Mouse (Mus musculus): ENCODE results near the gene Srrm2. TPM values are rescaled to one million over a fixed set of nuclear protein-coding genes. Genes with fewer than 3 reads are reported as not detected.
A peak's percentile ranks its signal among the peaks of the same experiment; 100 is the strongest.

The Srrm2 gene
- 416 and 431 TPM in 2 replicates for polyA plus RNA-seq (2015; fragmentation: Nextera tagmentation; extraction: Ambion mirVana)

DNA sequence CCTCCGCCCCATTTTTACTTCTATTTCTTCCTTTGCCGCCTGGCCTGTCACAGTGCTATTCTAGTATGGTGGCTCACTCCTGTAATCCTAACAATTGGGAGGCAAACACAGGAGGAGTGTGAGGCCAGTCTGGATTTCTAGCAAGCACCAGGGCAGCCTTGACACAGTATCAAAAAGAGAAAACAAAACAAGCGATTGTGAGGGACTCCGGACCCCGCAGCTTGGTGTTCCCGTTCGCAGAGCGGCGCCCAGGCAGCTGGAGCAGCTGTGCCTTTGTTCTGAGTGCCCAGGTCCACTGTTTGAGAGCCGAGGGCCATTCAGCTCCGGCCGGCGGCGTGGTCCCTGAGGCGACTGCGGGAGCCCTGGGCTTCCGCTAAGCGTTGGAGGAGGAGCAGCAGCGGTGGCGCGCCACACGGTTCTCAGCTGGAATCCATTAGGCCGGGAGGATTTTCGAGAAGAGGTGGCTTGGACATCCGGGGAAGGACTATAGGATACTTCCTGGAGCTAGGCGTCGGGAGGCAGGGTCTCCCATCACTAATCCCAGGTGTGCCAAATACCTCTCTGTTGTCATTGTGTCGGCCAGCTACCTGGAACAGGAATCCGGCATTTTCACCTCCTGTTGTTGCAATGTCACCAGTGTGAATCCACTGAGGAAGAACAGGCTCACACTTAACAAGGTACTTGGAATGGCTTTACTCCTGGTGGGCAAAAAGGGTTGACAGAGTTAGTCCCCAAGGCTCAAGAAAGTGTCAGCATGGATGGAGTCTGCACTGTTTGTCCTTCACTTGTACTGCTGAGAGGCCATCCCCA is at the start of gene Srrm2:
Gene Srrm2 (plus strand): TSS at position 264 of the 810 bp plus-strand sequence.
- Histone ChIP-seq H3K36me3 (no peaks in the 10 kb centered on the region), H3K27me3 (no peaks in the 10 kb centered on the region), H3K4me1 (peaks cover 24% of the 10 kb centered on the region), H3K9ac (peak within 1 kb of the TSS; percentile 58), H3K4me3 (peak within 1 kb of the TSS; percentile 48), H3K27ac (peak within 1 kb of the TSS; percentile 81), H3K9me3 (no peaks in the 10 kb centered on the region), H3K4me2 (peak within 1 kb of the TSS; percentile 81)
- peak; percentile 68; the same call in 1 of the 2 replicates for ATAC-seq (ENCODE audit: borderline replicate concordance, extremely low read depth, low FRiP score, low TSS enrichment)
- WGBS: 2% methylated on average over 29 of the region's 29 CpGs

DNA sequence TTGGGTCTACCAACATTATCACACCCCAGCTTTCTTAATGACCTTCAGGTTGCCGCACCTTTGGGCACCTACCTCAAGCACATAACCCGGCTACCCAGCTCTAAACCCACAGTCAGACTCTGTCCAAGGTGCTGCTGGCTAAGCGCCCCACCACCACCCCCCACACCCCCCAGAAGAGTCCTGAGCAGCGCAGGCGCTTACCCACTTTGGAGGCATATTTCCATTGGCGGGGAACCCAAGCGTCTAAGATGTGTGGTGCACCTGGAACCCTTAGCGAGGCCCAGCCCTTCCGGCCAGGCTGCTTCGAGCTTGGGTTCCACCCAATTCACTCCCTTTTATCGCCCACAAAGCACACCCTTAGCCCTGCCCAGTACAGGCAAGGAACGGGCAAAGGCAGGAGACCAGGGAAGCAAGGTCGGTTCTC is 49.7 kb upstream of the Srrm2 start, which contains the start of gene Paqr4:
Gene Paqr4 (minus strand): TSS at position 270 of the 424 bp plus-strand sequence.
- H3K27me3 ChIP-seq: peaks cover 52% of the 10 kb centered on the region
- peak within 1 kb of the TSS; percentile 70 for H3K9ac ChIP-seq
- WGBS: 5% methylated on average over 13 of the region's 13 CpGs
- H3K27ac ChIP-seq: peak within 1 kb of the TSS; percentile 73
- peaks cover 14% of the 10 kb centered on the region for H3K36me3 ChIP-seq
- peak within 1 kb of the TSS; percentile 66 for H3K4me3 ChIP-seq
- H3K4me2 ChIP-seq: peak within 1 kb of the TSS; percentile 96
- no peaks in the 10 kb centered on the region for H3K9me3 ChIP-seq
- ATAC-seq (ENCODE audit: borderline replicate concordance, extremely low read depth, low FRiP score, low TSS enrichment): peak; percentile 1; the same call in 1 of the 2 replicates
- H3K4me1 ChIP-seq: peaks cover 48% of the 10 kb centered on the region

DNA sequence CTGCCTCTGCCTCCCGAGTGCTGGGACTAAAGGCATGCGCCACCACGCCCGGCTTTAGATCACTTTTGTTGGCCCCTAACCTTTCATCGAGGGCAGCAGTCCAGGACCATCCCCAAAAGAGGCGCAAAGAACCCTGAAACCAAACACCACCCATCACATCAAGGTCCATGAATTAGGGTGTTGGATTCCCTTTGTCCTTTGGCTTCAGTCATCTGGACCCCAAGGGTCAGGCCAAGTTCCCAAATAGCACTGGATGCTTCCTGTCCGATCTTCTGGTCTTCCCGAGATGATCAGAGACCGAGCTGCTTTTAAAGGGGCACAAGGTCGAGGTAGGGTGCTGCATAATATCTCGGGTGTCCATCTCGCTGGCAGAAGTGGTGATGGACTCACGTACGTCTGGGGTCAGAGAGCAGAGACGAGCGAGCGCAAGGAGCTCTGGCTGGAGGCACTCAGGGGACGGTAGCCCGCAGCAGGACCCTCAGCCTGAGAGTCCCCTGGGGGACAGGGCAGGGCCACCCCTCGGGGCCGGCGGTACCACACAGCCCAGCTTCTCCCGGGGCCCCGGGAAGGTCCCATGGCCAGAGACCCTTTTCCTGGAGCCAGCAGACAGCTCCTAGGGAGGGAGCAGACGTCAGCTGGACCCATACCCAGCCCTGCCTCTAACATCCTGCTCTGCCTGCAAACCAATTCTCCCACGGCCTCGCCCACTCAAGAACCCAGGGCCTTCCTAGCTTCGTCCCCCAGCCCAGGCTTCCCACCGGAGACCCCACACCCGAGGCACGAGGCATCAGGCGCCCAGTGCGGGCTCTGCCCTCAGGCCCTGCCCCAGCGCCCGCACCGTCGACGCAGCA is 48.7 kb upstream of the Srrm2 start:
- peaks cover 62% of the 10 kb centered on the region for H3K27me3 ChIP-seq
- H3K27ac ChIP-seq: no peak overlapping the region
- 44% methylated on average over 38 of the region's 38 CpGs for WGBS
- H3K4me3 ChIP-seq: no peak overlapping the region
- H3K4me1 ChIP-seq: peaks cover 56% of the 10 kb centered on the region
- no peaks in the 10 kb centered on the region for H3K9me3 ChIP-seq
- ATAC-seq (ENCODE audit: borderline replicate concordance, extremely low read depth, low FRiP score, low TSS enrichment): no peak
- peaks cover 7% of the 10 kb centered on the region; the same call in 1 of the 2 replicates for H3K36me3 ChIP-seq
- peak overlapping the region; percentile 30; the same call in 1 of the 2 replicates for H3K4me2 ChIP-seq
- H3K9ac ChIP-seq: no peak overlapping the region

DNA sequence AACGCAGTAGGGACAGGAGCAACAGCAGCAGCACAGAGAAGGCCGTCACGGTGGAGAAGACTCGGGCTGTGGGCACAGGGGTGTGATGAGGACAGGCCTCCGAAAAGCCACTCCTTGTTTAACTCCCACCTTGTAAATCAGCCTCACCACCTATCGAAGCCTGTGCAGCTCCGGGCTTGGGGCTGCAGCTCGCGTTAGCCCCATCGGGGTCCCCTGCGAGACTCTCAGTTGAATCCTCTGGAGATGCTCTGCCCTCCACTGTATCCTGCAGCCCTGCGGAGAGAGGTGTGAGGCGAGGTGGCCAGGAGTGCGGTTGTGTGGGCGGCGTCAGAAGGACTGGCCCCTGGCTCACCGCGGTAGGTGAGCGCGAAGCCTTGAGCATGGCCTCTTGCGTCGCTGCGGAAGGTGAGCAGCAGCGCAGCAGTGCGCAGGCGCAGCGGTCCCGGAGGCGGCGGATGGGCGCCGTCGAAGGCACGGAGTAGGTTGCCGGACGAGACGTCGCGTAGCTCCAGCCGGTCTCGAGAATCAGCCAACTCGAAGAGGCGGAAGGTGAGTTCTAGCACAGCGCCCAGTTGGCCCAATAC is 48.0 kb upstream of the Srrm2 start:
- no peak for ATAC-seq (ENCODE audit: borderline replicate concordance, extremely low read depth, low FRiP score, low TSS enrichment)
- Histone ChIP-seq H3K27ac (no peak overlapping the region), H3K4me2 (peak overlapping the region; percentile 30), H3K36me3 (peaks cover under 1% of the 10 kb centered on the region; the same call in 1 of the 2 replicates), H3K4me3 (peak overlapping the region; percentile 13), H3K9me3 (no peaks in the 10 kb centered on the region), H3K4me1 (peaks cover 55% of the 10 kb centered on the region), H3K9ac (no peak overlapping the region), H3K27me3 (peaks cover 69% of the 10 kb centered on the region)
- 6% methylated on average over 44 of the region's 44 CpGs for WGBS

DNA sequence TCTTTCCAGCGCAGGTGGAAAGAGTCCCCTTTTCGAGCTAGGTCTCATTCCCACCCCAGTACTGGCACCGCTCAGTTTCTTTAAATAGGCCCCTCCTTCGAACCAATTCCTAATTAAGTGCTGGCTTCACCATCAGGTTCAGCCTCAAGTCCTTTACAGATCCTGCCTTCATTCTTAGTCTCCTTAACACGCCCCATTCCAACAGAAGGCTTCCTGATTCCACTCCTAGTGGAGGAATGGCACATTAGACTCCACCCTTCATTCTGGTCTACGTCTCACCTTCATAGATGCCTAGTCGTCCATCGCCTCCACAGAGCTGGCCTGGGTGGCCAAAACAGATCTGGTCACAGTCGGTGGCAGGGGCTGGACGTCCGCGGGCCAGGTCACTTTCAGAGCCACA is 47.4 kb upstream of the Srrm2 start:
- no peak overlapping the region for H3K27ac ChIP-seq
- no peak overlapping the region for H3K9ac ChIP-seq
- H3K9me3 ChIP-seq: no peaks in the 10 kb centered on the region
- no peak overlapping the region; the same call in 1 of the 2 replicates for H3K4me2 ChIP-seq
- H3K36me3 ChIP-seq: no peaks in the 10 kb centered on the region
- peak overlapping the region; percentile 13; the same call in 1 of the 2 replicates for H3K4me3 ChIP-seq
- H3K27me3 ChIP-seq: peaks cover 76% of the 10 kb centered on the region
- ATAC-seq (ENCODE audit: borderline replicate concordance, extremely low read depth, low FRiP score, low TSS enrichment): no peak
- H3K4me1 ChIP-seq: peaks cover 48% of the 10 kb centered on the region
- 61% methylated on average over 12 of the region's 12 CpGs for WGBS

DNA sequence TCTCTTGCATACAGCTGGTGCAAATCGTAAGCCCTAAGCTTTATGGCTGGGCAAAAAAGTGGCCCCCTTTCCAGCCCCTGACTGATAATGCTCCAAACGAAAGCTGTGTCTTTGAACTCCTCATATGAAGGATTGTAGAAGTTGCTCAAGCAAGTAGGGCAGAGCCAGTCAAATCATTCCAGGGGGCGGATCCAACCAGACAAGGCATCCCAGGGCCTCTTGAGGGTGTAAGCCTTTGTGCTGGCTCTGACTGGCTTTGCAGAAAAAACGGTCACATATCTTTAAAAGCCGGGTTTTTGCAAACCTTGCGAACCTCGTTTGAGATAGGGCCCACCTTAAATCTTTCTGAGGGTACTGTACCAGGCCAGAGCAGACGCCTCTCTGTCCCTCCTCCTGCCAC is 46.3 kb upstream of the Srrm2 start:
- Histone ChIP-seq H3K27ac (no peak overlapping the region), H3K27me3 (peaks cover 79% of the 10 kb centered on the region), H3K9me3 (no peaks in the 10 kb centered on the region), H3K4me2 (no peak overlapping the region), H3K4me1 (peaks cover 39% of the 10 kb centered on the region), H3K36me3 (no peaks in the 10 kb centered on the region), H3K4me3 (no peak overlapping the region), H3K9ac (no peak overlapping the region)
- WGBS: 22% methylated on average over 8 of the region's 8 CpGs
- no peak for ATAC-seq (ENCODE audit: borderline replicate concordance, extremely low read depth, low FRiP score, low TSS enrichment)

DNA sequence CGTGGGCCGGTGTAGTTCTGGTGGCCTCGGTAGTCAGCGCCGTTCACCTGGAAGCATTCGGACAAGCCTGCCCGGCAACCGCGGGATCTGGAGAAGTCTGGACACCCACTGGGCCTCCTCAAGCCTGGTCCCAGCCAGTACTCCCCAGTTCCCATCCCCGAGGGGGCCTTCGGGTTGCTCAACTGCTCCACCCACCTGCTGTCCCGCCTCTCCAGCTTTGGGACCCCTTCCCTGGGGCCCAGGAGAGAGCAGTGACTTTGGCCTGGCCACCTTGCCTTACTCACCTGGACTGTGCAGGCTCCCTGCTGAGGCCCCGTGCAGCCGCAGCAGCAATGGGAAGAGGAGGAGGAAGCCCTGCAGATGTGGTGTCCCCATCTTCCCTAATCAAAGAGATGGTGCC is 45.7 kb upstream of the Srrm2 start:
- 5% methylated on average over 14 of the region's 14 CpGs for WGBS
- H3K4me2 ChIP-seq: peak overlapping the region; percentile 51; the same call in 1 of the 2 replicates
- no peak overlapping the region for H3K27ac ChIP-seq
- H3K36me3 ChIP-seq: no peaks in the 10 kb centered on the region
- ATAC-seq (ENCODE audit: borderline replicate concordance, extremely low read depth, low FRiP score, low TSS enrichment): no peak
- peaks cover 79% of the 10 kb centered on the region for H3K27me3 ChIP-seq
- no peak overlapping the region for H3K9ac ChIP-seq
- no peaks in the 10 kb centered on the region for H3K9me3 ChIP-seq
- peak overlapping the region; percentile 29; the same call in 1 of the 2 replicates for H3K4me3 ChIP-seq
- peaks cover 38% of the 10 kb centered on the region for H3K4me1 ChIP-seq

DNA sequence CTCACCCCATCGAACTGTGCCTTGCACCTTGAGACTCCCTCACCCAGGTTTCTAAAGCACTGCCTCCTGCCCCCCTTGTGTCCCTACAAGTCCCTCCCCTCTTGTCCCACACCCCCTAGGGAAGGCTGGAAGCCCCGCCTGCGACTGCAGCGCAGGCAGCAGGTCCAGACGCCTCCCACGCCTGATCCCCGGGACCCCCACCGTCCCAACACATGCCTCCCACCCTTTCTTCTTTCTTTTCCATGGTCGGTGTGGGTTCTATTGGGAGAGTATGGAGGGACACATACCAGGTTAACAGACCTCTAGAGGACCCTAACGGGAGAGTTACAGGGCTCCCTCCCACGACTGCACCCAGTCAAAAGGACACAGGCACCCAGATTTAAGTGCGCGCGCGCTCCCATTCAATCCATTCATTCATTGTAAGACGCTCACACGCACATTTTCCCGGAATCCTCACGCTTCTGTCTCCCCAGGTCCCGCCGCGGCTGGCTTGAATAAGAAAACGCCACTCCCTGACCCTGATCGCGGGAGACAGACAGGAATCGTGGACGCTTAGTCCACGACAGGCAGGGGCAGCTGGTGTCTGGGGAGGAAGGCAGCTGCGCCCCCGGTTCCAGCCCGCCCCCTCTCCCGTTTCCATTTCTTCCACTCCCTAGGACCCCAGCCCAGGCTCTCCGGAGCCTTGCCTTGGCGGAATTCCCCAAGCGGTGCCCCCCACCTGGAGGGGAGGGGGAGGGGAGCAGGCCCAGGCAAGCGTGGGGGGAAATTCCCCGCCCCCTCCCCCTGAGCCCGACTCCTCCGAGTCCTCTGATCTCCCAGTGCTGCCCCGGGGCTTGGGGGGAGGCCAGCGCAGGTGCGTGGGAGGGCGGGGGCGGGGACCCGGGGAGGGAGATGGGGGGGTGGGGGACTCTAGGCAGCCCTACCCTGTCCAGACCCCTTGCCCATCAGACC is 44.8 kb upstream of the Srrm2 start, which contains the start of gene Kremen2:
Gene Kremen2 (minus strand): TSS at position 533 of the 951 bp plus-strand sequence.
- no peak for ATAC-seq (ENCODE audit: borderline replicate concordance, extremely low read depth, low FRiP score, low TSS enrichment)
- Histone ChIP-seq H3K4me3 (peak within 1 kb of the TSS; percentile 29), H3K36me3 (no peaks in the 10 kb centered on the region), H3K27me3 (peaks cover 77% of the 10 kb centered on the region), H3K4me2 (peak within 1 kb of the TSS; percentile 51), H3K27ac (no peak within 1 kb of the TSS), H3K4me1 (peaks cover 35% of the 10 kb centered on the region), H3K9ac (peak within 1 kb of the TSS; percentile 11; the same call in 1 of the 2 replicates), H3K9me3 (no peaks in the 10 kb centered on the region)
- 1% methylated on average over 39 of the region's 45 CpGs for WGBS

DNA sequence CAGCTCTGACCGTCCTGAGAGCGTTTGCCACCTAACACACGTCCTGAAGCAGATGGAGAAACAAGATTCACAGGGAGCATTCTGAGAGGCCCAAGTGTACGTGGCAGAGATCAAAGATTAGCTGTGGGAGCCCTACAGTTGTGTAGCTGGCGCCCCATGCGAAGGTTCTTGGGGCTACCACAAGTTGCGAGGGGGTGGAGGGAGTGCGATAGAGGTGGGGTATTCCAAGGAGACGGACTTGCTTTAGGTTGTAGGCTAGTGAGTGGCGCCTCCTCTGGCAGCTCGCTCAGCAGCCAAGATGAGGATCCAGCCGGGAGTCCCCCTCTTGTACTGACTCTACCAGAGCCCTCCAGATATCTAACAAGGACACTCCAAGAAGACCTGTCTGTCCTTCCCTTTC is 44.0 kb upstream of the Srrm2 start:
- H3K9ac ChIP-seq: no peak overlapping the region
- H3K27me3 ChIP-seq: peaks cover 70% of the 10 kb centered on the region
- no peaks in the 10 kb centered on the region for H3K36me3 ChIP-seq
- peak overlapping the region; percentile 51; the same call in 1 of the 2 replicates for H3K4me2 ChIP-seq
- peaks cover 31% of the 10 kb centered on the region for H3K4me1 ChIP-seq
- WGBS: 5% methylated on average over 12 of the region's 12 CpGs
- no peaks in the 10 kb centered on the region for H3K9me3 ChIP-seq
- H3K27ac ChIP-seq: no peak overlapping the region
- H3K4me3 ChIP-seq: no peak overlapping the region
- ATAC-seq (ENCODE audit: borderline replicate concordance, extremely low read depth, low FRiP score, low TSS enrichment): no peak

DNA sequence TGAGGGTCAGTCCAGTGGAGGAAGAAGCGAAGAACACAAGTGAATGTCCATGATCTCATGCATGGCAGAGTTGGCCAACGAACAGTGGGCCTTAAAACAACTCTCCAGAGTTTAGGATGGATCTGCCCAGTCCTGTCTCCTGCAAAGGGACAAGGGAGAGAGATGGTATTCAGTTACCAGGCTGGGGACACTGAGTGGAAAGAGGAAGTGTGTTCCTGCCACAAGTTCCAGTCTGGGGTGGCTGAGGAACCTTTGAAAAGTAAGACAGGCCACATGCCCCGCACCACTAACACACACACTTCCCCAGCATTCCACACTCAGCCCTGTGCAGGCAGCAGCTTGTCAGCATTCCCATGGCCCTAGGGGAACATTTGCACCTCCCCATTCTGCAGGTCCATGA is 43.6 kb upstream of the Srrm2 start:
- Histone ChIP-seq H3K4me1 (peaks cover 31% of the 10 kb centered on the region), H3K27me3 (peaks cover 65% of the 10 kb centered on the region), H3K9me3 (no peaks in the 10 kb centered on the region), H3K36me3 (no peaks in the 10 kb centered on the region), H3K4me2 (no peak overlapping the region), H3K27ac (no peak overlapping the region), H3K4me3 (no peak overlapping the region), H3K9ac (no peak overlapping the region)
- 78% methylated on average over 3 of the region's 3 CpGs for WGBS
- no peak for ATAC-seq (ENCODE audit: borderline replicate concordance, extremely low read depth, low FRiP score, low TSS enrichment)
